Mouse (Mus musculus): ENCODE measurements around the gene Atp5d. TPM values are rescaled to one million over a fixed set of nuclear protein-coding genes. Genes with fewer than 3 reads are reported as not detected.

The Atp5d gene
- polyA plus RNA-seq, 1 experiment = 1,163 TPM

GRCm38 (mm10) chr10:80144159-80144558 is 5.7 kb downstream of the Atp5d start:
- TF ChIP-seq E2F4 (IDR thresholded peaks at IDR 0.05; ENCODE audit: insufficient read depth) (no peak), POLR2AphosphoS2 (IDR thresholded peaks at IDR 0.05; ENCODE audit: insufficient read length, low read depth) (no peak), REST (IDR thresholded peaks at IDR 0.05; ENCODE audit: insufficient read depth, insufficient read length) (no peak), SRF (IDR thresholded peaks at IDR 0.05; ENCODE audit: control insufficient read depth, insufficient read length, low read depth) (no peak), MYOG (IDR thresholded peaks at IDR 0.05; ENCODE audit: control insufficient read depth in 1 of 3, insufficient read depth in 1 of 3, insufficient read length in 2 of 3, low read depth in 2 of 3) (no peak), TCF12 (IDR thresholded peaks at IDR 0.05; ENCODE audit: insufficient read depth, poor library complexity, severe bottlenecking) (no peak), TCF3 (IDR thresholded peaks at IDR 0.05; ENCODE audit: insufficient read length, low read depth) (no peak), MYOD1 (IDR thresholded peaks at IDR 0.05; ENCODE audit: control insufficient read depth in 1 of 3, insufficient read length in 2 of 3, low read depth in 2 of 3) (no peak), USF1 (IDR thresholded peaks at IDR 0.05; ENCODE audit: low read depth) (no peak), POLR2A (IDR thresholded peaks at IDR 0.05; ENCODE audit: insufficient read length, low read depth) (no peak), MAX (IDR thresholded peaks at IDR 0.05; ENCODE audit: low read depth) (no peak), CEBPB (IDR thresholded peaks at IDR 0.05; ENCODE audit: insufficient read depth, poor library complexity, severe bottlenecking) (no peak)
- Histone ChIP-seq H3K27me3 (ENCODE audit: control insufficient read depth, insufficient read depth, insufficient read length) (no peaks in the 10 kb centered on the region), H3K36me3 (ENCODE audit: control insufficient read depth, insufficient read depth) (peaks cover 15% of the 10 kb centered on the region), H3K4me3 (peak overlapping the region; percentile 63), H3ac (ENCODE audit: control insufficient read depth, insufficient read length) (no peak overlapping the region), H3K4me2 (ENCODE audit: low read depth) (peak overlapping the region; percentile 96), H3K79me2 (ENCODE audit: control insufficient read depth, insufficient read depth) (peaks cover 31% of the 10 kb centered on the region)

- Histone ChIP-seq H3K27me3 (ENCODE audit: control insufficient read depth, insufficient read depth, insufficient read length) (no peaks in the 10 kb centered on the region), H3K79me2 (ENCODE audit: control insufficient read depth, insufficient read depth) (peaks cover 37% of the 10 kb centered on the region), H3ac (ENCODE audit: control insufficient read depth, insufficient read length) (no peak overlapping the region), H3K4me2 (ENCODE audit: low read depth) (peak overlapping the region; percentile 54), H3K36me3 (ENCODE audit: control insufficient read depth, insufficient read depth) (peaks cover 15% of the 10 kb centered on the region), H3K4me3 (peak overlapping the region; percentile 2)
- TF ChIP-seq SRF (IDR thresholded peaks at IDR 0.05; ENCODE audit: control insufficient read depth, insufficient read length, low read depth) (peak; percentile 13), POLR2AphosphoS2 (IDR thresholded peaks at IDR 0.05; ENCODE audit: insufficient read length, low read depth) (peak; percentile 31), USF1 (IDR thresholded peaks at IDR 0.05; ENCODE audit: low read depth) (no peak), E2F4 (IDR thresholded peaks at IDR 0.05; ENCODE audit: insufficient read depth) (no peak), MYOD1 (IDR thresholded peaks at IDR 0.05; ENCODE audit: control insufficient read depth in 1 of 3, insufficient read length in 2 of 3, low read depth in 2 of 3) (peak in 1 of 3 experiments; percentile 31), POLR2A (IDR thresholded peaks at IDR 0.05; ENCODE audit: insufficient read length, low read depth) (peak; percentile 41)
Measured at GRCm38 (mm10) chr10:80144864-80145838, 6.7 kb downstream of the Atp5d start.

GRCm38 (mm10) chr10:80145896-80146295 is 7.5 kb downstream of the Atp5d start:
- Histone ChIP-seq H3K4me3 (peak overlapping the region; percentile 2), H3K27me3 (ENCODE audit: control insufficient read depth, insufficient read depth, insufficient read length) (no peaks in the 10 kb centered on the region), H3ac (ENCODE audit: control insufficient read depth, insufficient read length) (no peak overlapping the region), H3K79me2 (ENCODE audit: control insufficient read depth, insufficient read depth) (peaks cover 45% of the 10 kb centered on the region), H3K36me3 (ENCODE audit: control insufficient read depth, insufficient read depth) (peaks cover 19% of the 10 kb centered on the region), H3K4me2 (ENCODE audit: low read depth) (peak overlapping the region; percentile 54)
- TF ChIP-seq USF1 (IDR thresholded peaks at IDR 0.05; ENCODE audit: low read depth) (no peak), MYOD1 (IDR thresholded peaks at IDR 0.05; ENCODE audit: control insufficient read depth in 1 of 3, insufficient read length in 2 of 3, low read depth in 2 of 3) (peak in 2 of 3 experiments; percentile 19 to 86), POLR2AphosphoS2 (IDR thresholded peaks at IDR 0.05; ENCODE audit: insufficient read length, low read depth) (peak; percentile 88), TCF3 (IDR thresholded peaks at IDR 0.05; ENCODE audit: insufficient read length, low read depth) (no peak), POLR2A (IDR thresholded peaks at IDR 0.05; ENCODE audit: insufficient read length, low read depth) (peak; percentile 32), SRF (IDR thresholded peaks at IDR 0.05; ENCODE audit: control insufficient read depth, insufficient read length, low read depth) (no peak), MYOG (IDR thresholded peaks at IDR 0.05; ENCODE audit: control insufficient read depth in 1 of 3, insufficient read depth in 1 of 3, insufficient read length in 2 of 3, low read depth in 2 of 3) (peak in 2 of 3 experiments; percentile 83 to 95), REST (IDR thresholded peaks at IDR 0.05; ENCODE audit: insufficient read depth, insufficient read length) (no peak)

GRCm38 (mm10) chr10:80146568-80147011 is 8.2 kb downstream of the Atp5d start:
- TF ChIP-seq MYOD1 (IDR thresholded peaks at IDR 0.05; ENCODE audit: control insufficient read depth in 1 of 3, insufficient read length in 2 of 3, low read depth in 2 of 3) (no peak), POLR2AphosphoS2 (IDR thresholded peaks at IDR 0.05; ENCODE audit: insufficient read length, low read depth) (peak; percentile 32), E2F4 (IDR thresholded peaks at IDR 0.05; ENCODE audit: insufficient read depth) (no peak)
- Histone ChIP-seq H3K4me3 (no peak overlapping the region), H3K27me3 (ENCODE audit: control insufficient read depth, insufficient read depth, insufficient read length) (no peaks in the 10 kb centered on the region), H3K79me2 (ENCODE audit: control insufficient read depth, insufficient read depth) (peaks cover 52% of the 10 kb centered on the region), H3K36me3 (ENCODE audit: control insufficient read depth, insufficient read depth) (peaks cover 26% of the 10 kb centered on the region), H3ac (ENCODE audit: control insufficient read depth, insufficient read length) (no peak overlapping the region), H3K4me2 (ENCODE audit: low read depth) (peak overlapping the region; percentile 54)

Measured in myocyte (in vitro differentiated cells).